Mouse (Mus musculus) limb, embryonic 13.5 days (tissue): Measurements from ENCODE around the gene Osbpl3. TPM values are rescaled to one million over a fixed set of nuclear protein-coding genes. Genes with fewer than 3 reads are reported as not detected.

Experiments used
- ATAC-seq: fragments of 200-750 bp; cut with Nextera tagmentation; 2 replicates; pipeline ENCODE4 v1.8.0; 2017; ENCODE audit warnings: low read depth, moderate number of reproducible peaks, moderate TSS enrichment; ENCODE audit not compliant: low FRiP score
- H3K27ac ChIP-seq: fragments of 300-500 bp; sonication (generic); 2 replicates; pipeline ENCODE4 v1.5.1; 2015; ENCODE audit warnings: inconsistent platforms, mild to moderate bottlenecking, moderate library complexity
- H3K27me3 ChIP-seq: fragments of 300-500 bp; sonication (generic); 2 replicates; pipeline ENCODE4 v1.6.1; 2015; ENCODE audit warnings: mild to moderate bottlenecking, inconsistent platforms
- H3K36me3 ChIP-seq: fragments of 300-500 bp; sonication (generic); 2 replicates; pipeline ENCODE4 v1.6.1; 2015; ENCODE audit warnings: inconsistent platforms, mild to moderate bottlenecking, moderate library complexity
- H3K4me1 ChIP-seq: fragments of 300-500 bp; sonication (generic); 2 replicates; pipeline ENCODE4 v1.6.1; 2015; ENCODE audit warnings: inconsistent platforms
- H3K4me2 ChIP-seq: fragments of 300-500 bp; sonication (generic); replicated peaks from 2 replicates; pipeline ENCODE4 v1.6.1; 2015; ENCODE audit warnings: inconsistent platforms, mild to moderate bottlenecking, moderate library complexity
- H3K4me3 ChIP-seq: fragments of 300-500 bp; sonication (generic); 2 replicates; pipeline ENCODE4 v1.5.1; 2015; ENCODE audit warnings: moderate library complexity, mild to moderate bottlenecking, inconsistent platforms
- H3K9ac ChIP-seq: fragments of 300-500 bp; sonication (generic); 2 replicates; pipeline ENCODE4 v1.6.1; 2015; ENCODE audit warnings: mild to moderate bottlenecking, inconsistent platforms
- H3K9me3 ChIP-seq: fragments of 300-500 bp; sonication (generic); 2 replicates; pipeline ENCODE4 v1.6.1; 2016; ENCODE audit warnings: inconsistent platforms
- WGBS: fragments of 180-500 bp; shearing (Covaris S2); methylation state at CpG from one replicate; pipeline ENCODE4 v1.1.7; 2015; 5-methylcytosine and 5-hydroxymethylcytosine counted together
- polyA plus RNA-seq: library from polyadenylated mRNA; unstranded; fragments of >200 nt; fragmentation: Nextera tagmentation; extraction: Ambion mirVana; gene quantifications from 2 replicates; pipeline ENCODE4 v1.2.1, GENCODE M21; 2015

Osbpl3 gene
- polyA plus RNA-seq, 1 experiment from 2014 or later = 15.3 TPM

- no peak for ATAC-seq
- 89% methylated on average over 6 of the region's 6 CpGs for WGBS
- Histone ChIP-seq H3K27me3 (no peaks in the 10 kb centered on the region), H3K4me3 (no peak overlapping the region), H3K9me3 (no peaks in the 10 kb centered on the region), H3K36me3 (no peaks in the 10 kb centered on the region), H3K4me1 (peaks cover 22% of the 10 kb centered on the region), H3K9ac (no peak overlapping the region), H3K4me2 (no peak overlapping the region), H3K27ac (no peak overlapping the region)
These were observed 57.7 kb downstream of the Osbpl3 start for GRCm38 (mm10) chr6:50398324-50398723.

GRCm38 (mm10) chr6:50397116-50397515 lies 58.9 kb downstream of the Osbpl3 start:
- no peak overlapping the region for H3K4me2 ChIP-seq
- WGBS = 67% methylated on average over 5 of the region's 5 CpGs
- peaks cover 17% of the 10 kb centered on the region for H3K4me1 ChIP-seq
- no peaks in the 10 kb centered on the region for H3K9me3 ChIP-seq
- no peak overlapping the region for H3K4me3 ChIP-seq
- H3K27me3 ChIP-seq = no peaks in the 10 kb centered on the region
- H3K9ac ChIP-seq = no peak overlapping the region
- ATAC-seq = no peak
- no peak overlapping the region for H3K27ac ChIP-seq
- no peaks in the 10 kb centered on the region for H3K36me3 ChIP-seq

GRCm38 (mm10) chr6:50395641-50396312 lies 60.2 kb downstream of the Osbpl3 start:
- WGBS = 75% methylated on average over 7 of the region's 7 CpGs
- ATAC-seq = no peak

GRCm38 (mm10) chr6:50394432-50394831 lies 61.6 kb downstream of the Osbpl3 start:
- no peaks in the 10 kb centered on the region for H3K36me3 ChIP-seq
- H3K4me3 ChIP-seq = no peak overlapping the region
- 82% methylated on average over 3 of the region's 3 CpGs for WGBS
- no peaks in the 10 kb centered on the region for H3K27me3 ChIP-seq
- H3K4me1 ChIP-seq = peaks cover 11% of the 10 kb centered on the region
- no peak overlapping the region for H3K9ac ChIP-seq
- no peak overlapping the region for H3K27ac ChIP-seq
- no peak overlapping the region for H3K4me2 ChIP-seq
- no peak for ATAC-seq
- H3K9me3 ChIP-seq = no peaks in the 10 kb centered on the region

More at GRCm38 (mm10) chr6:50395641-50396312, 60.2 kb downstream of the Osbpl3 start:
- H3K4me3 ChIP-seq = no peak overlapping the region
- H3K27ac ChIP-seq = no peak overlapping the region
- H3K36me3 ChIP-seq = no peaks in the 10 kb centered on the region
- H3K9ac ChIP-seq = no peak overlapping the region
- peaks cover 17% of the 10 kb centered on the region for H3K4me1 ChIP-seq
- no peaks in the 10 kb centered on the region for H3K9me3 ChIP-seq
- no peak overlapping the region for H3K4me2 ChIP-seq
- H3K27me3 ChIP-seq = no peaks in the 10 kb centered on the region

- WGBS = 90% methylated on average over 8 of the region's 8 CpGs
- Histone ChIP-seq H3K4me3 (no peak overlapping the region), H3K4me2 (no peak overlapping the region), H3K4me1 (peaks cover 9% of the 10 kb centered on the region; the same call in 1 of the 2 replicates), H3K27ac (no peak overlapping the region), H3K36me3 (no peaks in the 10 kb centered on the region), H3K9me3 (0 out of 2 replicates have a peak, but pooled peaks cover 1% of the 10 kb centered on the region), H3K9ac (no peak overlapping the region), H3K27me3 (no peaks in the 10 kb centered on the region)
- no peak for ATAC-seq
These were observed 62.0 kb downstream of the Osbpl3 start for GRCm38 (mm10) chr6:50393960-50394359.

GRCm38 (mm10) chr6:50391951-50392350 lies 64.0 kb downstream of the Osbpl3 start:
- no peak overlapping the region for H3K4me3 ChIP-seq
- peaks cover 6% of the 10 kb centered on the region; the same call in 1 of the 2 replicates for H3K4me1 ChIP-seq
- H3K27me3 ChIP-seq = no peaks in the 10 kb centered on the region
- no peak overlapping the region for H3K27ac ChIP-seq
- ATAC-seq = no peak
- 0 out of 2 replicates have a peak, but pooled peaks cover 6% of the 10 kb centered on the region for H3K9me3 ChIP-seq
- no peak overlapping the region for H3K9ac ChIP-seq
- no peaks in the 10 kb centered on the region for H3K36me3 ChIP-seq
- WGBS = 90% methylated on average over 3 of the region's 3 CpGs
- H3K4me2 ChIP-seq = no peak overlapping the region

GRCm38 (mm10) chr6:50390313-50390712 lies 65.7 kb downstream of the Osbpl3 start:
- ATAC-seq = no peak
- 61% methylated on average over 5 of the region's 5 CpGs for WGBS
- Histone ChIP-seq H3K9ac (no peak overlapping the region), H3K4me1 (peaks cover 1% of the 10 kb centered on the region; the same call in 1 of the 2 replicates), H3K27ac (no peak overlapping the region), H3K4me3 (no peak overlapping the region), H3K36me3 (no peaks in the 10 kb centered on the region), H3K4me2 (no peak overlapping the region), H3K9me3 (0 out of 2 replicates have a peak, but pooled peaks cover 6% of the 10 kb centered on the region), H3K27me3 (no peaks in the 10 kb centered on the region)

GRCm38 (mm10) chr6:50387629-50388028 lies 68.4 kb downstream of the Osbpl3 start:
- Histone ChIP-seq H3K4me1 (peaks cover 3% of the 10 kb centered on the region), H3K9ac (no peak overlapping the region), H3K9me3 (0 out of 2 replicates have a peak, but pooled peaks cover 6% of the 10 kb centered on the region), H3K4me2 (no peak overlapping the region), H3K4me3 (no peak overlapping the region), H3K27me3 (no peaks in the 10 kb centered on the region), H3K27ac (no peak overlapping the region), H3K36me3 (no peaks in the 10 kb centered on the region)
- WGBS = 59% methylated on average over 5 of the region's 5 CpGs
- no peak for ATAC-seq

- no peak overlapping the region for H3K4me2 ChIP-seq
- WGBS = 76% methylated on average over 4 of the region's 4 CpGs
- H3K27me3 ChIP-seq = no peaks in the 10 kb centered on the region
- H3K36me3 ChIP-seq = no peaks in the 10 kb centered on the region
- no peak for ATAC-seq
- 0 out of 2 replicates have a peak, but pooled peaks cover 6% of the 10 kb centered on the region for H3K9me3 ChIP-seq
- no peak overlapping the region for H3K27ac ChIP-seq
- no peak overlapping the region for H3K4me3 ChIP-seq
- peaks cover 15% of the 10 kb centered on the region for H3K4me1 ChIP-seq
- H3K9ac ChIP-seq = no peak overlapping the region
These were observed 69.5 kb downstream of the Osbpl3 start for GRCm38 (mm10) chr6:50386497-50386896.

- no peaks in the 10 kb centered on the region for H3K27me3 ChIP-seq
- H3K4me2 ChIP-seq = no peak overlapping the region
- 76% methylated on average over 8 of the region's 8 CpGs for WGBS
- H3K4me1 ChIP-seq = peaks cover 24% of the 10 kb centered on the region
- no peaks in the 10 kb centered on the region for H3K36me3 ChIP-seq
- H3K4me3 ChIP-seq = no peak overlapping the region
- no peak for ATAC-seq
- no peak overlapping the region for H3K27ac ChIP-seq
- H3K9me3 ChIP-seq = 0 out of 2 replicates have a peak, but pooled peaks cover 6% of the 10 kb centered on the region
- no peak overlapping the region for H3K9ac ChIP-seq
These were observed 70.5 kb downstream of the Osbpl3 start for GRCm38 (mm10) chr6:50385451-50386013.

- Histone ChIP-seq H3K4me1 (peaks cover 48% of the 10 kb centered on the region), H3K36me3 (no peaks in the 10 kb centered on the region), H3K9ac (no peak overlapping the region), H3K27ac (peak overlapping the region; percentile 55; the same call in 1 of the 2 replicates), H3K4me2 (no peak overlapping the region), H3K9me3 (no peaks in the 10 kb centered on the region), H3K4me3 (no peak overlapping the region), H3K27me3 (no peaks in the 10 kb centered on the region)
- WGBS = 87% methylated on average over 7 of the region's 7 CpGs
- ATAC-seq = no peak
These were observed 73.3 kb downstream of the Osbpl3 start for GRCm38 (mm10) chr6:50382711-50383110.

- Histone ChIP-seq H3K36me3 (no peaks in the 10 kb centered on the region), H3K4me1 (peaks cover 53% of the 10 kb centered on the region), H3K27me3 (no peaks in the 10 kb centered on the region), H3K4me3 (no peak overlapping the region), H3K9me3 (no peaks in the 10 kb centered on the region), H3K9ac (no peak overlapping the region), H3K4me2 (peak overlapping the region; percentile 55), H3K27ac (peak overlapping the region; percentile 55; the same call in 1 of the 2 replicates)
- WGBS = 43% methylated on average over 8 of the region's 8 CpGs
- ATAC-seq = no peak
These were observed 73.8 kb downstream of the Osbpl3 start for GRCm38 (mm10) chr6:50382196-50382595.
